In genomic region chr12:32419537-32419936, GRCm38 (mm10) we compare ENCODE assay signal across 26 mouse cellular contexts. TPM values are rescaled to one million over a fixed set of nuclear protein-coding genes. Genes with fewer than 3 reads are reported as not detected.
DNase-seq lines count a peak whose midpoint lies in the region; ATAC-seq and TF ChIP-seq lines count a peak whose summit lies in the region.
"Had no signal": no experiment of that assay in that cellular context is flagged by ENCODE, and none has a peak within 500 bp of the region (broad histone marks: within the 10 kb centered on the region; RNA-seq: fewer than 3 reads in every experiment).

No protein-coding gene starts in this region.

- no peaks in the 10 kb centered on the region for H3K9me3 ChIP-seq in MEL (replicated peaks; ENCODE audit: insufficient read depth, low read length)
- H3K9me3 ChIP-seq: embryonic facial prominence, embryonic 10.5 days; embryonic facial prominence, embryonic 12.5 days; forebrain, embryonic 13.5 days; forebrain, embryonic 15.5 days had no signal

- DNase-seq in 3T3-L1 (ENCODE audit: low read depth, low spot score), result peak; percentile 25
- DNase-seq in MEL (ENCODE audit: low read depth, low spot score), result peak; percentile 34
- DNase-seq in NIH3T3 (ENCODE audit: low read depth), result peak; percentile 5
- DNase-seq in adrenal gland, adult 8-10 months, result no peak
- DNase-seq in Muller cell, postnatal 12 days (ENCODE audit: inconsistent ontology term), result no peak
- no peak for DNase-seq in T-cell, adult 2 months (ENCODE audit: low spot score)
- DNase-seq: adrenal gland, postnatal 10 days; adrenal gland, postnatal 25 days; B cell, adult 2 months; cerebellum, adult 11 months; cerebellum, adult 18-20 months; cerebellum, adult 8-10 months; cerebellum, adult 9-11 months; cerebellum, postnatal 14 days; cerebellum, postnatal 36 days; forebrain, postnatal 0 days had no signal

- no peaks in the 10 kb centered on the region for H3K27me3 ChIP-seq in MEL (ENCODE audit: control insufficient read depth in 1 of 2, insufficient read depth in 2 of 2, low read length in 2 of 2)
- H3K27me3 ChIP-seq: CH12.LX; embryonic facial prominence, embryonic 12.5 days; forebrain, embryonic 13.5 days; forebrain, embryonic 15.5 days; Patski had no signal

- no peak for TF ChIP-seq RAD21 in MEL (IDR thresholded peaks at IDR 0.05; ENCODE audit: low read depth, low read length)

- no peaks in the 10 kb centered on the region for H3K79me2 ChIP-seq in MEL (ENCODE audit: control insufficient read depth, insufficient read depth, low read length, poor library complexity)

- no peak overlapping the region for H3K4me3 ChIP-seq in MEL (ENCODE audit: control insufficient read depth in 1 of 2, insufficient read depth in 1 of 2, low read depth in 2 of 2, low read length in 2 of 2)
- H3K4me3 ChIP-seq: embryonic facial prominence, embryonic 10.5 days; embryonic facial prominence, embryonic 12.5 days; forebrain, embryonic 13.5 days; forebrain, embryonic 15.5 days had no signal

- 0 out of 4 replicates have a peak, but pooled peaks of 1 of the 2 experiments have one; percentile 14 for TF ChIP-seq EP300 in MEL (IDR thresholded peaks at IDR 0.05; ENCODE audit: low read depth in 1 of 2, low read length in 2 of 2)

- H3K9ac ChIP-seq in MEL (ENCODE audit: control insufficient read depth, low read depth, low read length, poor library complexity, severe bottlenecking), result no peak overlapping the region
- H3K9ac ChIP-seq: embryonic facial prominence, embryonic 12.5 days; forebrain, embryonic 13.5 days; forebrain, embryonic 15.5 days; forebrain, postnatal 0 days had no signal

- TF ChIP-seq POLR2A in MEL (IDR thresholded peaks at IDR 0.05; ENCODE audit: control insufficient read depth in 1 of 2, insufficient read depth in 1 of 2, low read depth in 1 of 2, low read length in 2 of 2, poor library complexity in 1 of 2), result no peak

- H3K36me3 ChIP-seq in MEL (ENCODE audit: control insufficient read depth in 1 of 2, insufficient read depth in 2 of 2, low read length in 2 of 2), result no peaks in the 10 kb centered on the region
- H3K36me3 ChIP-seq: embryonic facial prominence, embryonic 10.5 days; embryonic facial prominence, embryonic 12.5 days; forebrain, embryonic 15.5 days; G1E had no signal

- no peak for TF ChIP-seq CTCF in MEL (IDR thresholded peaks at IDR 0.05 in 2 of 3, conservative IDR thresholded peaks at IDR 0.05 in 1 of 3; ENCODE audit: control insufficient read depth in 1 of 3, insufficient read depth in 1 of 3, low read depth in 2 of 3, low read length in 3 of 3, poor library complexity in 1 of 3, severe bottlenecking in 1 of 3)

- H3K4me1 ChIP-seq in MEL (ENCODE audit: control insufficient read depth in 1 of 2, insufficient read depth in 2 of 2, low read length in 2 of 2), result no peaks in the 10 kb centered on the region
- H3K4me1 ChIP-seq: embryonic facial prominence, embryonic 10.5 days; embryonic facial prominence, embryonic 12.5 days; forebrain, embryonic 13.5 days; forebrain, embryonic 15.5 days had no signal

- H3K27ac ChIP-seq in MEL (ENCODE audit: control insufficient read depth, low read depth, low read length), result no peak overlapping the region
- H3K27ac ChIP-seq: embryonic facial prominence, embryonic 10.5 days; embryonic facial prominence, embryonic 12.5 days; forebrain, embryonic 13.5 days; forebrain, embryonic 15.5 days had no signal

- peak; percentile 50 for ATAC-seq in megakaryocyte progenitor cell, adult 5-6 weeks (replicated peaks; ENCODE audit: poor library complexity)
- ATAC-seq in frontal cortex, adult (ENCODE audit: low TSS enrichment), result no peak
- ATAC-seq: CD4-positive, CD25-positive, alpha-beta regulatory T cell, adult 4 months; forebrain, embryonic 13.5 days; forebrain, embryonic 15.5 days; forebrain, postnatal 0 days; Patski had no signal

TF ChIP-seq in MEL, 35 proteins besides CTCF, POLR2A, EP300 and RAD21:
- TF ChIP-seq SIN3A (IDR thresholded peaks at IDR 0.05; ENCODE audit: low read length), result no peak
- TF ChIP-seq JUND (IDR thresholded peaks at IDR 0.05; ENCODE audit: low read depth, low read length), result no peak
- TF ChIP-seq USF1 (IDR thresholded peaks at IDR 0.05; ENCODE audit: low read depth, low read length), result no peak
- no peak for TF ChIP-seq MXI1 (IDR thresholded peaks at IDR 0.05; ENCODE audit: low read depth, low read length)
- peak; percentile 57 for TF ChIP-seq GATA1 (IDR thresholded peaks at IDR 0.05; ENCODE audit: low read depth, low read length)
- TF ChIP-seq E2F4 (IDR thresholded peaks at IDR 0.05; ENCODE audit: borderline replicate concordance, low read depth, low read length), result no peak
- TF ChIP-seq SMC3 (IDR thresholded peaks at IDR 0.05; ENCODE audit: low read depth, low read length), result no peak

RNA-seq across cellular contexts. Expression of gene Ccdc71l, which starts 41.0 kb away (rescaled TPM):
- total RNA-seq in MEL (2012; rRNA removed), result 6.6 and 6.7 TPM in 2 replicates
- polyA plus RNA-seq in MEL (2012; ENCODE audit: insufficient read depth in 1 of 2, insufficient read length in 2 of 2, low read depth in 1 of 2, low replicate concordance in 2 of 2, missing spikeins in 1 of 2), result 1 to 10 TPM in 1 of 2 experiments, not detected in 1; 7.6 TPM
- 14.3 and 16.4 TPM in 2 replicates for total RNA-seq in megakaryocyte progenitor cell, adult 5-6 weeks (2015)
- total RNA-seq in megakaryocyte progenitor cell, adult 5-6 weeks (2017), result 16.3 and 17.3 TPM in 2 replicates
- 10 to 100 TPM; 10.0 to 14.3 (median 10.8) TPM for total RNA-seq in adrenal gland, adult 8-10 months (2022)

Comparison
In these comparisons a context has a peak if more than half of its experiments do, and no peak if none do; other contexts are left out.
1. DNase-seq: peak in 3T3-L1 (single experiment), MEL (single experiment) and NIH3T3 (single experiment); none in adrenal gland, adult 8-10 months (single experiment), Muller cell, postnatal 12 days (single experiment) and T-cell, adult 2 months (single experiment).